Mouse (Mus musculus): ENCODE measurements at regions not wholly inside any gene's neighbourhood (a gene's known extent, or its start where the extent isn't known, plus 50 kb on each side); places are given as distances from the start of the nearest gene placed in this dataset.

DNA sequence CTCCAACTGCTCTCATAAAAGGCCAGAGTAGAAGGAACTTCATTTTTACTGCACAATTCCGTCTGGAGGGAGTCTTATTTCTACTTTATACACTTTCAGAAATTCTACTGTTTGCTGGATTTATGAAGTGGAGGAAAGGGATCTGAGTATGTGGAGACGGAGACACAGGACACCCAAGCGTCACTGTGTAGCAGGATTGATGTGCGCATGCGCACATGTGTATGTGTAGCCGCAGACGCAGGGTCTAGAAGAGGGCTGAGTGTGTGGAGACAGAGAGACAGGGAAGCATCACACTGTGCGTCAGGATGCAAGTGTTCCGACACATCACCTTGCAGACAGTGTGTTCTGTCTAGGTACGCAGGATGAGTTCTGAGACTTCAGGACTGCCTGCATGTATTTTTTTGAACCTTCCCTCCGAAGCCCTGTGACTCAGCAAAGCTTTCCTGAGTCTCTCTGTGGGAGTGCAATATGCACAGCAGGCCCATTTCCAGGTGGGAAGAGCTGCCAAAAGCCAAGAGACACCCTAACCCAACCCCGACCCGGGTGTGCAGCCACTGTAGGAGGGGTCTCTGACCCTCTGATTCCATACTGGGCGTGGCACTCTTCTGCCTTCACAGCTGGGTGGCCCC is 67.1 kb upstream of the Fam19a5 start:
- TF ChIP-seq POLR2A (IDR thresholded peaks at IDR 0.05; ENCODE audit: insufficient read depth, low read depth, low read length) (no peak), CTCF (IDR thresholded peaks at IDR 0.05; ENCODE audit: insufficient read depth, low read depth, low read length) (no peak)
